ENCODE assay signal across 36 mouse cellular contexts in the genomic region with DNA sequence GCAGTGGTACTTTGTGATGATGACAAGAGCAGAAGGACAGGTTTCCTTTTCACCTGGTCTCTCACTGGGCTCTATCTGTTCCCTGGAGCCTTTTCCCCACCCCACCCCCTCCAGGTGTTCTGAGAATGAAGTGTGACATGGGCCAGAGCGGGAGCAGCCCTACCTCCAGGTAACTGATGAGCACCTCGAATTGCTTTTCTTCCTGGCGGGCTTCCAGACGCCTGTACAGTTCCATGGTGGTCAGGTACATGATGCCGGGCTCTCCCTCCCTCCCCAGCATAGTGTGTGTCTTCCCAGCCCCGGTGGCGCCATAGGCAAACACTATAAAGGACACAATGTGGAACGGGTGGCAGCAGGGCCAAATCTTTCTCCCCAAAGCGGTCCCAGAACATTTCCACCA. TPM values are rescaled to one million over a fixed set of nuclear protein-coding genes. Genes with fewer than 3 reads are reported as not detected.
"Had no signal": no experiment of that assay in that cellular context is flagged by ENCODE, and none has a peak within 500 bp of the region (broad histone marks: within the 10 kb centered on the region; RNA-seq: fewer than 3 reads in every experiment).

No protein-coding gene starts in this region.

- H3K27ac ChIP-seq: embryonic facial prominence, embryonic 10.5 days; embryonic facial prominence, embryonic 12.5 days; embryonic facial prominence, embryonic 13.5 days; embryonic facial prominence, embryonic 15.5 days; forebrain, embryonic 10.5 days; forebrain, embryonic 12.5 days; forebrain, embryonic 13.5 days; forebrain, embryonic 15.5 days; gastrocnemius, adult 2 months; heart, adult 2 months had no signal

- DNase-seq: cerebellum, adult 2 months; cerebellum, adult 8-10 months; cerebellum, adult 9-10 months; cerebellum, adult 9-11 months; cerebellum, postnatal 10 days; cerebellum, postnatal 14 days; cerebellum, postnatal 25 days; cerebellum, postnatal 36 days; embryo, embryonic 11 days; forebrain, postnatal 0 days; gastrocnemius, adult 2 months; gastrocnemius, postnatal 10 days; gastrocnemius, postnatal 14 days; gastrocnemius, postnatal 25 days; gastrocnemius, postnatal 36 days; heart, adult 2 months had no signal

- H3K4me1 ChIP-seq: embryonic facial prominence, embryonic 12.5 days; embryonic facial prominence, embryonic 13.5 days; forebrain, embryonic 10.5 days; forebrain, embryonic 12.5 days; forebrain, embryonic 13.5 days; forebrain, embryonic 15.5 days had no signal

- H3K27me3 ChIP-seq: embryonic facial prominence, embryonic 12.5 days; embryonic facial prominence, embryonic 13.5 days; embryonic facial prominence, embryonic 15.5 days; forebrain, embryonic 12.5 days; forebrain, embryonic 13.5 days; forebrain, embryonic 15.5 days had no signal

- H3K4me3 ChIP-seq: embryonic facial prominence, embryonic 10.5 days; embryonic facial prominence, embryonic 12.5 days; embryonic facial prominence, embryonic 13.5 days; embryonic facial prominence, embryonic 15.5 days; erythroblast, embryonic 14.5 days; forebrain, embryonic 10.5 days; forebrain, embryonic 12.5 days; forebrain, embryonic 13.5 days; forebrain, embryonic 15.5 days; gastrocnemius, adult 2 months; heart, adult 2 months had no signal

- H3K9me3 ChIP-seq: embryonic facial prominence, embryonic 10.5 days; embryonic facial prominence, embryonic 12.5 days; embryonic facial prominence, embryonic 13.5 days; embryonic facial prominence, embryonic 15.5 days; forebrain, embryonic 10.5 days; forebrain, embryonic 12.5 days; forebrain, embryonic 13.5 days; forebrain, embryonic 15.5 days had no signal

RNA-seq across cellular contexts. Expression of gene Kif18b, which starts 9.5 kb away (rescaled TPM):
- total RNA-seq: gastrocnemius, adult 18-20 months; gastrocnemius, adult 2 months; gastrocnemius, adult 8-10 months had no signal

RNA-seq across cellular contexts. Expression of gene Gfap, which starts 14.7 kb away (rescaled TPM):
- total RNA-seq: gastrocnemius, adult 18-20 months; gastrocnemius, adult 2 months; gastrocnemius, postnatal 25 days; gastrocnemius, postnatal 36 days; granulocyte monocyte progenitor cell, adult 5-6 weeks had no signal
- polyA plus RNA-seq: forebrain, embryonic 13.5 days had no signal

RNA-seq across cellular contexts. Expression of gene Fam187a, which starts 30.4 kb away (rescaled TPM):
- total RNA-seq: common myeloid progenitor, adult 5-6 weeks; gastrocnemius, adult 18-20 months; gastrocnemius, adult 2 months; gastrocnemius, adult 8-10 months; gastrocnemius, postnatal 10 days; gastrocnemius, postnatal 14 days; gastrocnemius, postnatal 25 days; gastrocnemius, postnatal 36 days; gastrocnemius, postnatal 4 days; granulocyte monocyte progenitor cell, adult 5-6 weeks; heart, adult 2 months had no signal
- polyA plus RNA-seq: cerebellum, adult 2 months; embryonic facial prominence, embryonic 10.5 days; embryonic facial prominence, embryonic 11.5 days; embryonic facial prominence, embryonic 12.5 days; embryonic facial prominence, embryonic 13.5 days; embryonic facial prominence, embryonic 14.5 days; embryonic facial prominence, embryonic 15.5 days; erythroblast, embryonic 14.5 days; forebrain, embryonic 11.5 days; forebrain, embryonic 12.5 days; forebrain, embryonic 13.5 days; forebrain, embryonic 14.5 days; forebrain, embryonic 15.5 days; forebrain, embryonic 16.5 days; forebrain, postnatal 0 days; heart, adult 2 months; heart, embryonic 11.5 days had no signal

RNA-seq across cellular contexts. Expression of gene C1ql1, which starts 31.1 kb away (rescaled TPM):
- total RNA-seq: common myeloid progenitor, adult 5-6 weeks; gastrocnemius, adult 18-20 months; gastrocnemius, adult 2 months; gastrocnemius, adult 8-10 months; granulocyte monocyte progenitor cell, adult 5-6 weeks; heart, adult 2 months had no signal
- polyA plus RNA-seq: erythroblast, embryonic 14.5 days had no signal

RNA-seq across cellular contexts. Expression of gene Ccdc103, which starts 34.4 kb away (rescaled TPM):
- total RNA-seq: common myeloid progenitor, adult 5-6 weeks; gastrocnemius, adult 18-20 months; gastrocnemius, adult 2 months; gastrocnemius, adult 8-10 months; gastrocnemius, postnatal 14 days; gastrocnemius, postnatal 25 days; gastrocnemius, postnatal 36 days; gastrocnemius, postnatal 4 days; granulocyte monocyte progenitor cell, adult 5-6 weeks; heart, adult 2 months had no signal
